Mouse (Mus musculus): ENCODE data around the gene Mrpl16. TPM values are rescaled to one million over a fixed set of nuclear protein-coding genes. Genes with fewer than 3 reads are reported as not detected.
A peak's percentile ranks its signal among the peaks of the same experiment; 100 is the strongest.

Mrpl16 gene
- polyA plus RNA-seq, 1 experiment from 2014 or later = 39.7 TPM

- no peak overlapping the region for H3K4me3 ChIP-seq (replicated peaks; ENCODE audit: low read length)
- H3K9ac ChIP-seq (replicated peaks; ENCODE audit: low read depth, low read length) = no peak overlapping the region
- peaks cover 10% of the 10 kb centered on the region for H3K4me1 ChIP-seq (replicated peaks; ENCODE audit: control insufficient read depth, insufficient read depth, low read length)
- no peak overlapping the region for H3K4me2 ChIP-seq (ENCODE audit: low read length)
- no peaks in the 10 kb centered on the region for H3K36me3 ChIP-seq (ENCODE audit: control insufficient read depth, insufficient read depth)
- no peaks in the 10 kb centered on the region for H3K27me3 ChIP-seq (replicated peaks; ENCODE audit: control insufficient read depth, insufficient read depth, low read length)
- ATAC-seq = no peak
- WGBS = 73% methylated on average over 4 of the region's 4 CpGs
- H3K27ac ChIP-seq (ENCODE audit: low read length) = no peak overlapping the region
- H3K9me3 ChIP-seq (ENCODE audit: control insufficient read depth, low read length) = no peaks in the 10 kb centered on the region
Measured at GRCm38 (mm10) chr19:11766413-11766812, 3.8 kb upstream of the Mrpl16 start.

- Histone ChIP-seq H3K4me2 (ENCODE audit: low read length) (no peak overlapping the region), H3K4me3 (replicated peaks; ENCODE audit: low read length) (no peak overlapping the region), H3K9ac (replicated peaks; ENCODE audit: low read depth, low read length) (no peak overlapping the region), H3K36me3 (ENCODE audit: control insufficient read depth, insufficient read depth) (peaks cover 4% of the 10 kb centered on the region), H3K9me3 (ENCODE audit: control insufficient read depth, low read length) (no peaks in the 10 kb centered on the region), H3K27ac (ENCODE audit: low read length) (no peak overlapping the region), H3K27me3 (replicated peaks; ENCODE audit: control insufficient read depth, insufficient read depth, low read length) (no peaks in the 10 kb centered on the region), H3K4me1 (replicated peaks; ENCODE audit: control insufficient read depth, insufficient read depth, low read length) (peaks cover 10% of the 10 kb centered on the region)
- WGBS = 17% methylated on average over 3 of the region's 3 CpGs
- ATAC-seq = no peak
Measured at GRCm38 (mm10) chr19:11768163-11768562, 2.0 kb upstream of the Mrpl16 start.

- H3K9me3 ChIP-seq (ENCODE audit: control insufficient read depth, low read length) = no peaks in the 10 kb centered on the region
- no peak overlapping the region for H3K27ac ChIP-seq (ENCODE audit: low read length)
- peaks cover 10% of the 10 kb centered on the region for H3K36me3 ChIP-seq (ENCODE audit: control insufficient read depth, insufficient read depth)
- H3K4me1 ChIP-seq (replicated peaks; ENCODE audit: control insufficient read depth, insufficient read depth, low read length) = peaks cover 10% of the 10 kb centered on the region
- no peak overlapping the region; the same call in 1 of the 2 replicates for H3K4me3 ChIP-seq (replicated peaks; ENCODE audit: low read length)
- H3K4me2 ChIP-seq (ENCODE audit: low read length) = peak overlapping the region; percentile 89
- peak; percentile 6; the same call in 1 of the 2 replicates for ATAC-seq
- WGBS = 89% methylated on average over 5 of the region's 5 CpGs
- H3K9ac ChIP-seq (replicated peaks; ENCODE audit: low read depth, low read length) = no peak overlapping the region
- no peaks in the 10 kb centered on the region for H3K27me3 ChIP-seq (replicated peaks; ENCODE audit: control insufficient read depth, insufficient read depth, low read length)
Measured at GRCm38 (mm10) chr19:11769257-11769920, 802 bp upstream of the Mrpl16 start.

- WGBS = 57% methylated on average over 7 of the region's 7 CpGs
- Histone ChIP-seq H3K27me3 (replicated peaks; ENCODE audit: control insufficient read depth, insufficient read depth, low read length) (no peaks in the 10 kb centered on the region), H3K4me3 (replicated peaks; ENCODE audit: low read length) (no peak overlapping the region), H3K27ac (ENCODE audit: low read length) (no peak overlapping the region), H3K9ac (replicated peaks; ENCODE audit: low read depth, low read length) (no peak overlapping the region), H3K4me2 (ENCODE audit: low read length) (no peak overlapping the region), H3K36me3 (ENCODE audit: control insufficient read depth, insufficient read depth) (peaks cover 18% of the 10 kb centered on the region), H3K9me3 (ENCODE audit: control insufficient read depth, low read length) (no peaks in the 10 kb centered on the region), H3K4me1 (replicated peaks; ENCODE audit: control insufficient read depth, insufficient read depth, low read length) (no peaks in the 10 kb centered on the region)
- ATAC-seq = peak; percentile 43; the same call in 1 of the 2 replicates
Measured at GRCm38 (mm10) chr19:11777191-11777865, 7.1 kb downstream of the Mrpl16 start.

- Histone ChIP-seq H3K4me1 (replicated peaks; ENCODE audit: control insufficient read depth, insufficient read depth, low read length) (no peaks in the 10 kb centered on the region), H3K9me3 (ENCODE audit: control insufficient read depth, low read length) (no peaks in the 10 kb centered on the region), H3K27ac (ENCODE audit: low read length) (no peak overlapping the region), H3K4me3 (replicated peaks; ENCODE audit: low read length) (no peak overlapping the region), H3K9ac (replicated peaks; ENCODE audit: low read depth, low read length) (no peak overlapping the region), H3K4me2 (ENCODE audit: low read length) (no peak overlapping the region), H3K27me3 (replicated peaks; ENCODE audit: control insufficient read depth, insufficient read depth, low read length) (no peaks in the 10 kb centered on the region), H3K36me3 (ENCODE audit: control insufficient read depth, insufficient read depth) (no peaks in the 10 kb centered on the region)
- 94% methylated on average over 14 of the region's 14 CpGs for WGBS
- ATAC-seq = no peak
Measured at GRCm38 (mm10) chr19:11785409-11786154, 15.4 kb downstream of the Mrpl16 start.

- Histone ChIP-seq H3K4me3 (replicated peaks; ENCODE audit: low read length) (no peak overlapping the region), H3K9me3 (ENCODE audit: control insufficient read depth, low read length) (no peaks in the 10 kb centered on the region), H3K9ac (replicated peaks; ENCODE audit: low read depth, low read length) (no peak overlapping the region), H3K27me3 (replicated peaks; ENCODE audit: control insufficient read depth, insufficient read depth, low read length) (no peaks in the 10 kb centered on the region), H3K4me2 (ENCODE audit: low read length) (no peak overlapping the region), H3K27ac (ENCODE audit: low read length) (no peak overlapping the region), H3K36me3 (ENCODE audit: control insufficient read depth, insufficient read depth) (no peaks in the 10 kb centered on the region), H3K4me1 (replicated peaks; ENCODE audit: control insufficient read depth, insufficient read depth, low read length) (no peaks in the 10 kb centered on the region)
- WGBS = 89% methylated on average over 6 of the region's 6 CpGs
- ATAC-seq = no peak
Measured at GRCm38 (mm10) chr19:11787826-11788225, 17.6 kb downstream of the Mrpl16 start.

- no peaks in the 10 kb centered on the region for H3K27me3 ChIP-seq (replicated peaks; ENCODE audit: control insufficient read depth, insufficient read depth, low read length)
- H3K9me3 ChIP-seq (ENCODE audit: control insufficient read depth, low read length) = no peaks in the 10 kb centered on the region
- no peaks in the 10 kb centered on the region for H3K4me1 ChIP-seq (replicated peaks; ENCODE audit: control insufficient read depth, insufficient read depth, low read length)
- H3K4me2 ChIP-seq (ENCODE audit: low read length) = no peak overlapping the region
- H3K4me3 ChIP-seq (replicated peaks; ENCODE audit: low read length) = no peak overlapping the region
- H3K9ac ChIP-seq (replicated peaks; ENCODE audit: low read depth, low read length) = no peak overlapping the region
- H3K36me3 ChIP-seq (ENCODE audit: control insufficient read depth, insufficient read depth) = no peaks in the 10 kb centered on the region
- 93% methylated on average over 6 of the region's 6 CpGs for WGBS
- no peak for ATAC-seq
- no peak overlapping the region for H3K27ac ChIP-seq (ENCODE audit: low read length)
Measured at GRCm38 (mm10) chr19:11788876-11789275, 18.7 kb downstream of the Mrpl16 start.

GRCm38 (mm10) chr19:11791825-11792224 lies 21.6 kb downstream of the Mrpl16 start:
- no peak overlapping the region for H3K4me3 ChIP-seq (replicated peaks; ENCODE audit: low read length)
- H3K36me3 ChIP-seq (ENCODE audit: control insufficient read depth, insufficient read depth) = no peaks in the 10 kb centered on the region
- H3K27me3 ChIP-seq (replicated peaks; ENCODE audit: control insufficient read depth, insufficient read depth, low read length) = no peaks in the 10 kb centered on the region
- WGBS = 62% methylated on average over 5 of the region's 5 CpGs
- H3K9ac ChIP-seq (replicated peaks; ENCODE audit: low read depth, low read length) = no peak overlapping the region
- ATAC-seq = no peak
- no peaks in the 10 kb centered on the region for H3K9me3 ChIP-seq (ENCODE audit: control insufficient read depth, low read length)
- no peak overlapping the region for H3K27ac ChIP-seq (ENCODE audit: low read length)
- H3K4me1 ChIP-seq (replicated peaks; ENCODE audit: control insufficient read depth, insufficient read depth, low read length) = no peaks in the 10 kb centered on the region
- no peak overlapping the region for H3K4me2 ChIP-seq (ENCODE audit: low read length)

GRCm38 (mm10) chr19:11793741-11794359 lies 23.7 kb downstream of the Mrpl16 start:
- Histone ChIP-seq H3K4me2 (ENCODE audit: low read length) (no peak overlapping the region), H3K27me3 (replicated peaks; ENCODE audit: control insufficient read depth, insufficient read depth, low read length) (no peaks in the 10 kb centered on the region), H3K4me1 (replicated peaks; ENCODE audit: control insufficient read depth, insufficient read depth, low read length) (no peaks in the 10 kb centered on the region), H3K36me3 (ENCODE audit: control insufficient read depth, insufficient read depth) (no peaks in the 10 kb centered on the region), H3K9me3 (ENCODE audit: control insufficient read depth, low read length) (no peaks in the 10 kb centered on the region), H3K27ac (ENCODE audit: low read length) (no peak overlapping the region), H3K9ac (replicated peaks; ENCODE audit: low read depth, low read length) (no peak overlapping the region), H3K4me3 (replicated peaks; ENCODE audit: low read length) (no peak overlapping the region)
- ATAC-seq = no peak
- WGBS = 91% methylated on average over 2 of the region's 2 CpGs

Data from forebrain, embryonic 16.5 days (tissue).